Mouse (Mus musculus) thymus, adult 2 months (tissue): ENCODE measurements around the gene Epha6. TPM values are rescaled to one million over a fixed set of nuclear protein-coding genes. Genes with fewer than 3 reads are reported as not detected.

Experiments
- DNase-seq: peaks from one replicate; pipeline ENCODE4 v3.0.0; 2021
- H3K27ac ChIP-seq: fragments of 200-500 bp; 2 replicates; pipeline ENCODE4 v1.5.1; 2012; ENCODE audit warnings: low read length, control low read depth; ENCODE audit not compliant: control insufficient read depth, insufficient read depth
- H3K27me3 ChIP-seq: fragments of 200-500 bp; 2 replicates; pipeline ENCODE4 v1.6.1; 2012; ENCODE audit warnings: mild to moderate bottlenecking, low read length, moderate library complexity, mixed read lengths; ENCODE audit not compliant: control insufficient read depth, insufficient read depth
- H3K36me3 ChIP-seq: fragments of 200-500 bp; 2 replicates; pipeline ENCODE4 v1.6.1; 2012; ENCODE audit warnings: mild to moderate bottlenecking, low read length, moderate library complexity; ENCODE audit not compliant: control insufficient read depth, insufficient read depth
- H3K4me1 ChIP-seq: fragments of 200-500 bp; replicated peaks from 2 replicates; pipeline ENCODE4 v1.6.1; 2012; ENCODE audit warnings: low read length; ENCODE audit not compliant: control insufficient read depth, insufficient read depth
- H3K4me3 ChIP-seq: fragments of 200-500 bp; 2 replicates; pipeline ENCODE4 v1.5.1; 2012; ENCODE audit warnings: mild to moderate bottlenecking, low read length, control low read depth, moderate library complexity; ENCODE audit not compliant: control insufficient read depth, insufficient read depth
- CTCF ChIP-seq: fragments of 200-500 bp; IDR thresholded peaks from 2 replicates; pipeline ENCODE4 v1.5.1; 2012; ENCODE audit warnings: mild to moderate bottlenecking, control low read depth, low read length, moderate library complexity, borderline replicate concordance; ENCODE audit not compliant: control insufficient read depth, poor library complexity, insufficient read depth; ENCODE audit errors: extremely low read depth
- POLR2A ChIP-seq: fragments of 200-500 bp; IDR thresholded peaks from 2 replicates; pipeline ENCODE4 v1.6.1; 2012; ENCODE audit warnings: mild to moderate bottlenecking, low read length, control low read depth, moderate library complexity; ENCODE audit not compliant: control insufficient read depth, poor library complexity, insufficient read depth; ENCODE audit errors: extremely low read depth
- WGBS: fragments of 180-500 bp; shearing (Covaris S2); methylation state at CpG from one replicate; pipeline ENCODE4 v1.1.7; 2018; 5-methylcytosine and 5-hydroxymethylcytosine counted together
- polyA plus RNA-seq: library from polyadenylated mRNA; depleted of rRNA; stranded (reverse); fragments of >200 nt; gene quantifications from 2 replicates; pipeline ENCODE4 v1.2.3, GENCODE M21; 2012

The Epha6 gene
- polyA plus RNA-seq, 1 experiment, result not detected

DNA sequence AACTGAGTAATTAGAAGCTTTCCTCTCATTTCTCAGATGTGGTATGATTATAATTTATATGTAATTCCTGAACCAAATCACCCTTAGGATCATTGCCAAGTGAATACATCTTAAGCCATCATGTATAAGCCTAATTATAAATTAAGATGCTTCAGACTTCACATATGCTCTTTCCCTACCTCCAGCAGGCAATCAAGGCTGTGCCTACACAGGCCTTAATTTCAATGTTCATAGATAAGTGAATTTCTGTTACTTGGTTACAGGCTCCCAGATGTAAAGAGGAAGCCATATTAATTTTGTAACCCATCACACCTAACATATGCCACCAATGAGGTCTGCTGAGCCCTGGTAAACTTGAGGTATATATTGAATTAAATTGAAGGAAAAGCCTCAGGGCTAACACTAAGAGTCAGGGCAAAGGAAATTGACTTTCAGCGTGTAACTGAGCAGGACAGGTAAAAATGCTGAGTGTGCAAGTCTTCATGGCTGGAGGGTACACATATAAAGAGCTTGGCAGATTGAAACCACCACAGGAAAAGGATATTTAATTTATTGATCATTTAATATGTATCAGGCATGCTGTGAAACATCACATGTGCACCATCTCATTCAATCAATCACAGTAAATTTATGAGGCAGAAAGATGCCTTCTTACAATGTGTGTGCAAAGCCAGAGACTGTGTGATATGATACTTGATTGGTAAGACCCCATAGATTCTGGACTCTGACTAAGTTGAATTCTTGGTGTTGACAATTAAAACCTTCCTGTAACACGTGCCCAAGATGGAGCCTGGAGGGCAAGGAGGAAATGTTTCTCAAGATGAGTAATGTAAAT is 365.8 kb downstream of the Epha6 start:
- TF ChIP-seq CTCF (no peak), POLR2A (no peak)
- H3K4me3 ChIP-seq, result no peak overlapping the region
- WGBS, result 73% methylated on average over 2 of the region's 2 CpGs
- H3K27ac ChIP-seq, result no peak overlapping the region
- no peaks in the 10 kb centered on the region for H3K36me3 ChIP-seq
- H3K27me3 ChIP-seq, result no peaks in the 10 kb centered on the region
- no peaks in the 10 kb centered on the region for H3K4me1 ChIP-seq
- DNase-seq, result no peak

- Histone ChIP-seq H3K27me3 (no peaks in the 10 kb centered on the region), H3K27ac (no peak overlapping the region), H3K4me3 (no peak overlapping the region), H3K4me1 (no peaks in the 10 kb centered on the region), H3K36me3 (no peaks in the 10 kb centered on the region)
- DNase-seq, result no peak
- WGBS, result 91% methylated on average over 5 of the region's 5 CpGs
- TF ChIP-seq CTCF, result no peak
- TF ChIP-seq POLR2A, result no peak
Observed at GRCm38 (mm10) chr16:60233985-60234766, 371.2 kb downstream of the Epha6 start.

- Histone ChIP-seq H3K27me3 (no peaks in the 10 kb centered on the region), H3K27ac (no peak overlapping the region), H3K36me3 (no peaks in the 10 kb centered on the region), H3K4me3 (no peak overlapping the region), H3K4me1 (no peaks in the 10 kb centered on the region)
- 94% methylated on average over 2 of the region's 2 CpGs for WGBS
- no peak for TF ChIP-seq POLR2A
- DNase-seq, result no peak
Observed at GRCm38 (mm10) chr16:60232982-60233381, 372.3 kb downstream of the Epha6 start.

DNA sequence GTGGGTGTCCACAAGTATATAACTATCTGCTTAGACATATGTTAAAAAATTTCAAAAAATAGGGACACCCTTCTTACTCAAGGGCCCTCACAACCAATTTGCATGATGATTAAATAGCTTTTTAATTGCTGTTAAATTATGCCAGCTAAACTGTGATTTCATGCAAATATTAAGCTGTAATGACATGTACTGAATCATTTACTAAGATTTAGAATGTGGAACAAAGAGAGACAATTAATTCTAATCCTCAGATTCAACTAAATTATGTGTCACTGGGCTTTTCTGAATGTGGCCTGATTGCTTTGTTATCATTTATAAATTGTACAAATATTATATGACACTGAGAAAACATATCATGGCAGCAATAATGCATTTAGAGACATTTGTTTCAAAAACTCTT is 396.2 kb downstream of the Epha6 start:
- no peak for DNase-seq
- TF ChIP-seq CTCF, result no peak
- no peak for TF ChIP-seq POLR2A
- no peak overlapping the region for H3K4me3 ChIP-seq
- H3K27ac ChIP-seq, result no peak overlapping the region
- H3K27me3 ChIP-seq, result no peaks in the 10 kb centered on the region
- no peaks in the 10 kb centered on the region for H3K36me3 ChIP-seq
- H3K4me1 ChIP-seq, result no peaks in the 10 kb centered on the region

- Histone ChIP-seq H3K27ac (no peak overlapping the region), H3K36me3 (no peaks in the 10 kb centered on the region), H3K4me3 (no peak overlapping the region), H3K27me3 (no peaks in the 10 kb centered on the region), H3K4me1 (no peaks in the 10 kb centered on the region)
- TF ChIP-seq CTCF, result no peak
- TF ChIP-seq POLR2A, result no peak
- WGBS, result 40% methylated on average over 3 of the region's 3 CpGs
- DNase-seq, result no peak
Observed at GRCm38 (mm10) chr16:60175580-60175979, 429.8 kb downstream of the Epha6 start.

GRCm38 (mm10) chr16:60152439-60152838 is 452.9 kb downstream of the Epha6 start:
- DNase-seq, result no peak
- TF ChIP-seq CTCF, result no peak
- no peak for TF ChIP-seq POLR2A
- Histone ChIP-seq H3K27me3 (no peaks in the 10 kb centered on the region), H3K36me3 (no peaks in the 10 kb centered on the region), H3K27ac (no peak overlapping the region), H3K4me1 (no peaks in the 10 kb centered on the region), H3K4me3 (no peak overlapping the region)
- 79% methylated on average over 2 of the region's 2 CpGs for WGBS

- Histone ChIP-seq H3K4me1 (no peaks in the 10 kb centered on the region), H3K27me3 (no peaks in the 10 kb centered on the region), H3K27ac (no peak overlapping the region), H3K4me3 (no peak overlapping the region), H3K36me3 (no peaks in the 10 kb centered on the region)
- 65% methylated on average over 3 of the region's 3 CpGs for WGBS
- no peak for DNase-seq
- no peak for TF ChIP-seq POLR2A
- TF ChIP-seq CTCF, result no peak
Observed at GRCm38 (mm10) chr16:60144370-60144769, 461.0 kb downstream of the Epha6 start.
